Mouse (Mus musculus): ENCODE measurements around the gene Cbr2.
"Not testable (repeated sequence)": the region's sequence is repeated elsewhere in the genome, so short reads cannot be mapped to it uniquely, and the experiment has no call there.

Gene Cbr2

GRCm38 (mm10) chr11:120731858-120732680, at the start of gene Cbr2:
TSS of gene Cbr2 (minus strand) at chr11:120732114.
- DNase-seq: no peak

- DNase-seq: not testable (repeated sequence)
Measured at GRCm38 (mm10) chr11:120781361-120781760, 49.4 kb upstream of the Cbr2 start.

- no peak for DNase-seq
Measured at GRCm38 (mm10) chr11:120779876-120780275, 48.0 kb upstream of the Cbr2 start.

GRCm38 (mm10) chr11:120777123-120777522, 45.2 kb upstream of the Cbr2 start:
- DNase-seq: peak in 1 of 2 experiments; percentile 8

- peak; percentile 99 to 100 for DNase-seq
Measured at GRCm38 (mm10) chr11:120775774-120776469, 44.0 kb upstream of the Cbr2 start.

- DNase-seq: no peak
Measured at GRCm38 (mm10) chr11:120773463-120774190, 41.7 kb upstream of the Cbr2 start.

GRCm38 (mm10) chr11:120772749-120773148, 40.8 kb upstream of the Cbr2 start:
- DNase-seq: no peak

- DNase-seq: no peak
Measured at GRCm38 (mm10) chr11:120768206-120768605, 36.3 kb upstream of the Cbr2 start.

GRCm38 (mm10) chr11:120767023-120767422, 35.1 kb upstream of the Cbr2 start:
- DNase-seq: not testable (repeated sequence)

GRCm38 (mm10) chr11:120763121-120763999, 31.4 kb upstream of the Cbr2 start:
- not testable (repeated sequence) for DNase-seq

- not testable (repeated sequence) for DNase-seq
Measured at GRCm38 (mm10) chr11:120762672-120763041, 30.7 kb upstream of the Cbr2 start, which contains the start of gene Hmga1b. TSS of gene Hmga1b (plus strand) at chr11:120762794.

GRCm38 (mm10) chr11:120761811-120762671, 30.1 kb upstream of the Cbr2 start:
- DNase-seq: no peak

- no peak for DNase-seq
Measured at GRCm38 (mm10) chr11:120760236-120760635, 28.3 kb upstream of the Cbr2 start.

- no peak for DNase-seq
Measured at GRCm38 (mm10) chr11:120751606-120752005, 19.7 kb upstream of the Cbr2 start.

GRCm38 (mm10) chr11:120749430-120749829, 17.5 kb upstream of the Cbr2 start:
- DNase-seq: peak; percentile 43 to 44

GRCm38 (mm10) chr11:120747974-120748373, 16.1 kb upstream of the Cbr2 start:
- DNase-seq: no peak

- no peak for DNase-seq
Measured at GRCm38 (mm10) chr11:120744121-120744701, 12.3 kb upstream of the Cbr2 start.

- no peak for DNase-seq
Measured at GRCm38 (mm10) chr11:120740981-120741380, 9.1 kb upstream of the Cbr2 start.

- no peak for DNase-seq
Measured at GRCm38 (mm10) chr11:120736424-120736823, 4.5 kb upstream of the Cbr2 start.

- DNase-seq: peak; percentile 9 to 21
Measured at GRCm38 (mm10) chr11:120733521-120733920, 1.6 kb upstream of the Cbr2 start.

GRCm38 (mm10) chr11:120731395-120731794, 519 bp downstream of the Cbr2 start:
- DNase-seq: no peak

Measured in cerebellum, postnatal 10 days (tissue).